Mouse (Mus musculus) thymus, postnatal 10 days (tissue): ENCODE measurements around the gene Cdh13.
A peak's percentile ranks its signal among the peaks of the same experiment; 100 is the strongest.

ENCODE experiments used
- DNase-seq, 2 experiments: peaks; one replicate each; pipeline ENCODE4 v3.0.0; 2021; ENCODE audit warnings: low spot score in 2 of 2

Cdh13 gene

GRCm38 (mm10) chr8:118796491-118796890, 513.0 kb downstream of the Cdh13 start:
- DNase-seq: no peak

DNA sequence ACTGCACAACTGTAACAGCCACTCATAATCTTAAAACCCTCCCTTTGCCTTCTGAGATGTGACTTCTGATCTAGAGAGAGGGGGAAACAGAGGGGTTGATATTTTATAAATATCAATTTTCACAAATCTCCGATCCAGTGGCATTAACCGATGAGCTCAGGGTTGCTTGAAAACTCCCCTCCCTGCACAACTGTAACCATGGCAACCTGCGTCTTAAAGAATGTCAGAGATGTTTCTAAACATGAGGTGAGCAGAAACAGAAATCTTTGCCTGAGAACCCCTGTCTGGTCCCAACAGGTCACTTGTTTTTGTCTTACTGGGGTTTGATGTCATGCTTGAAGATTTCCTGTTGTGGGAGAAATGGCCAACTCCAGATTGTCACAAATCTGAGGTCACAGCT, 513.6 kb downstream of the Cdh13 start:
- DNase-seq: no peak

DNA sequence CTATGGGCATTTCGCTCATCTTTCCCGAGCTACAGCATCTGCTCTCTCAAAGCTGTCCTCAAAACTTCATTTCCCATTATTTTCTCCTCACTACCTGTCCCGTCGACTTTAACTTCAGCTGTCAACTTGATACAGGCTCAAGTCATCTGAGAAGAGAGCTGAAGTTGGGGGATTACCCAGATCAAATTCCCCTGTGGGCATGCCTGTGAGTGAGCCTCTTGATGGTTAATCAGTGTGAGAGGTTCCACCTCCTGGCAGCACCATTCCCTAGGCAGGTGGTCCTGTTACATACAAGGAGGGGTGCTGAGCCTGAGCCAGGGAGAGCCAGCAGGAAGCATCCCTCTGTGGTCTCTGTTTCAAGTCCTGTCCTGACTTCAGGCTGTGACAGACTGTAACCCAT, 519.6 kb downstream of the Cdh13 start:
- DNase-seq: no peak

DNA sequence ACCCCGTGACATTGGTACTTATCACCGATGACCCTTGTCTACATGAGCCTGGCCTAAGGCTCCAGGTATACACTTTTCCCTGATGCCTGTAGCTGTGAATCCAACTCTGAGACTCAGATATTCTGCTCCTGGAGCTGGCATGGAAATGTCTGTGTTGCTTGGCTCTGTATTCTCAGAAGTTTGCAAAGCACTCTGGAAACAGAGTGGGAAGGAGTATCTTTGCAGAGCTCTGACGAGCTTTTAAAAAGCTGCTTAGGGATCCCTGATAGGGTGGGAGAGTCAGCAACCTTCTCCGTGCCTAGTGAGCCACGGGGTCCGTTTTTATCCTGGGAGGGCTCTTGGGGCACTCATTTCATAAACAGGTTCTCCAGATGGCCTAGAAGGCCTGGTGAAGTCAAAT, 526.1 kb downstream of the Cdh13 start:
- DNase-seq: no peak

- no peak for DNase-seq
These were observed 531.5 kb downstream of the Cdh13 start for GRCm38 (mm10) chr8:118815055-118815454.

DNA sequence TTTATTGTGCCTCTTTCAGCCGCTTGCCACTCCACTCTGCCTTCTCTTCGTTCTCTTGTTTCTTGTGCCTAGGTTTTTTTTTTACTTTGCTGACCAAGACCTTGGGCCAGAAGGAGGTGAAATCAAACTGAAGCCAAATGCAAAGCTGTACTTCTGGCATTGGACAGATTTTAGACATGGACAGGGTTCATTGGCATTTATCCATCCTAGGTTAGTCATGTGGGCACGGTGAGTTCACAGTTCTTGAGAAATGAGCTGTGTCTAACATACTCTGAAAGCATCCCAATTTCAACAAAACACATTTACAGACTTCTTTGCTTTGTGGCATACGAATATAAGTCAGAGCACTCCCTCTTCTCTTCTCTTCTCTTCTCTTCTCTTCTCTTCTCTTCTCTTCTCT, 543.2 kb downstream of the Cdh13 start:
- no peak for DNase-seq

- no peak for DNase-seq
These were observed 544.2 kb downstream of the Cdh13 start for GRCm38 (mm10) chr8:118827726-118828125.

GRCm38 (mm10) chr8:118830291-118830690, 546.8 kb downstream of the Cdh13 start:
- DNase-seq: no peak

GRCm38 (mm10) chr8:118831026-118831425, 547.5 kb downstream of the Cdh13 start:
- DNase-seq: no peak

DNA sequence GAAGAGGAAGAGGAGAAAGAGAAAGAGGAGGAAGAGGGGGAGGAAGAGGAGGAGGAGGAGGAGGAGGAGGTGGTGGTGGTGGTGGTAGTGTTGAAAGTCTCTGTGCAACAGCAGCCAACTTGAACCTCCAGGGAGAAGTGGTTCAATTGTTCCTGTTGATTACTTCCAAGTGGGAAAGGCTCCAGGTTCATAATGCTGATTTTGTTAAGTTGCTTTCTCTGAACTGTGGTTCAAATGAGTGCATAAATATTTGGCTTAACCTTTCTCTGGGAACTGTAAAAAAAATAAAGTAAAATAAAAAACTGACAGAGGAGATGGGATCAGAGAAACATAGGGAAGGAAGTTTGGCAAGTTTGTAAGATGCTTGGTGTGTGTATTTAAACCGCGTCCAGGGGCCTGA, 555.3 kb downstream of the Cdh13 start:
- no peak for DNase-seq

DNA sequence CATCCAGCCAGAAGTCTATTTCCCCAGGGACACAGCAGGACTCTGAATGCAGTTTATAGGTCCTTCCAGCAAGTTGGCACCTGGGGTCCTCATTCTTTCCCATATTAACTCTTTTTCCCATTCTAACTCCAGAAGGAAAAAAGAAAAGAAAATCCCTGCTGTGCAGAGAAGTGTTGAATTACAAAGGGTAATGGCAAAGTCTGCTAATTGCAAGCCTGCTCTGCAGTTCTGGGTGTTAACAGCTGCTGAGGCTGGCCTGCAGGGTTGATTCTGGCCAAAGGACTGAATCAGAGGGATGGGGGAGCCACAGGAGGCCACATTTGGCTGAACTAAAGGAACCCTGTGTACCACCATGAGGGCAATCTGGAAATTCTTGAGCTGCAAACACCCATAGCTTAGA, 562.2 kb downstream of the Cdh13 start:
- no peak for DNase-seq

- DNase-seq: no peak
These were observed 564.5 kb downstream of the Cdh13 start for GRCm38 (mm10) chr8:118848021-118848420.

DNA sequence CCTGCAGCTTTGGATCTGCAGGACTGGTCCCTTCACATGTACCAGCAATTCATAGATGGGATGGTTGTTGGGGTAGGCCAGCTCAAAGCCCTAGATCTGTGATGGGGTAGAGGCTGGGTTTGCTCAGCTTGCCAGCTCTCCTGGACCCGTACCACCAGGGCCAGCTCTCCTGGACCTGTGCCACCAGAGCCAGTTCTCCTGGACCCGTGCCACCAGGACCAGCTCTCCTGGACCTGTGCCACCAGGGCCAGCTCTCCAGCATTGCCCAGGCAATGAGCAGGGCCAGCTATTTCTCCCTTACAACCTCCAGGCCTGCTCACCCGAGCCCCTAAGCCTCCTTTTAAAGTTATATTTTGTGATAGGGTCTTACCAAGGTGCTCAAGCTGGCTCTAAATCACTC, 566.0 kb downstream of the Cdh13 start:
- no peak for DNase-seq

GRCm38 (mm10) chr8:118850381-118850780, 566.8 kb downstream of the Cdh13 start:
- DNase-seq: peak; percentile 23 to 50

DNA sequence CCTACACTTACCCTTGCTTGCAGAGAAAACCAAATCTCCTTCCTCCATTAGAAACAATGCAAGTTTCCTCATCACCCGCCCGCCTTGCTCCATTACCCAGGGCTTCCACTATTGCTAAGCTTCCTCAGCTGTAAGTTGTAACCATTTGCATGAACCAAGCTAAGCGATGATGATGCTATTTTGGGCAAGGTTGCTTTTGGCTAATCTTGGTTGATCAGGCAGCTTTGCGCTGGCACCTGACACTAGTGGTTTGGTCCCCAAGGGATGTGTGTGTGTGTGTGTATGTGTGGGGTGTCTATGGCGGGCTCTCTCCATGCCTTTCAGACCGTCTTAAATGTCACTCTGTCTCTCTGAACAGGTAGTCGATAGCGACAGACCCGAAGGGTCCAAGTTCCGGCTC, 567.8 kb downstream of the Cdh13 start:
- DNase-seq: no peak

- no peak for DNase-seq
These were observed 569.3 kb downstream of the Cdh13 start for GRCm38 (mm10) chr8:118852861-118853260.

DNA sequence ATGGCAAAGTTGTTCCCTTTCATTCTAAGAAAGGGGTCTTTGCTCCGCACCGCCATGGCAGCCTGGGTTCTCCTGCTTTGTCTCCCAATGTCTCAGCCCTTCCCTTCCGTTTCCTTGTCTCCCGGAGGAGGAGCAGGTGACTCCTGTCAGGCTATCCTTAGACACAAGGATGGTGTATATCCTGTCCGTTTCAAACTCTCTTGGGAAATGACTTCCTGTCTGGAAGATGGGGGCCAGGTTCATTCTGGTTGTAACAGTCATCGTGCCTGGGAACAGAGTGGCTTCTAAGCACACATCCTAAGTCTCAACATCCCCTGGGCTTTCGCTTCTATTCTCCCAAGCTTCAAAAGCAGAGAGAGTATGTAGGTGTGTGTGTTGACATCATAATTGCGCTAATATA, 571.1 kb downstream of the Cdh13 start:
- DNase-seq: no peak

DNA sequence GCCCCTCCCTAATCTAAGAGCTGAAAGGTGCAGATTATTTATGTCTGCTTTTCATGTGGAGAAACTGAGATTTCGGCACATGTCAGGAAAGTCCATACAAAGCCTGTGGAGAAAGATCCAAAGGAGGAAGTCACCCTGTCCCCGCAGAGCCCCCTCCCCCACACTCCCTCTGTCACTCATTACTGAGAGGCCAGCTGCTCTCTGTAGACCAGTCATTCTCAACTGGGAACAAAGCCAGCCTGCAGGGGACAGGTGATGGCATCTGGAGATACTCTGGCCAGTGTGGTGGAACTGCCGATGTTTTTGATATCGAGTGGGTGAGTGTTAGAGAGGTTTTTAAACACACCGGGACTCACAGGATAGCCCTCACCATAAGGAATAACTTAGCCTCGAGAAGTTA, 582.8 kb downstream of the Cdh13 start:
- no peak for DNase-seq

DNA sequence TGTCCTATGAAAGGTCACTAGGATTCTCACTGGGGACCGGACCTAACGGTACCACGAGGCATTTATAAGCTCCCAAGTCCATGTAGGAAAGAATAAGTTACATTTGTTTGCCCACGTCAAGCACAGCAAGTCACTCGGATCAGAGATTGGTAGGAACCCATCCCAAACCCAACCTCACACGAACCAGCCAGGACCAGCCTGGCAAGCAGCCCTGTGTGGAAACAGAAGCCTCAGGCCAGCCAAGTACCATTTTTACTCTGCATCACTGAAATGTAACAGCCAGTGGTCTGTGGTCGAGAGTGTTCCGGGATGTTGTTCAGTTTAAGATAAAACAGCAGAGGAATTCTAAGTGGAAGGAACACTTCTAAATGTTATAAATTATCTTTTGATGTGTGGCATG, 587.2 kb downstream of the Cdh13 start:
- DNase-seq: no peak

DNA sequence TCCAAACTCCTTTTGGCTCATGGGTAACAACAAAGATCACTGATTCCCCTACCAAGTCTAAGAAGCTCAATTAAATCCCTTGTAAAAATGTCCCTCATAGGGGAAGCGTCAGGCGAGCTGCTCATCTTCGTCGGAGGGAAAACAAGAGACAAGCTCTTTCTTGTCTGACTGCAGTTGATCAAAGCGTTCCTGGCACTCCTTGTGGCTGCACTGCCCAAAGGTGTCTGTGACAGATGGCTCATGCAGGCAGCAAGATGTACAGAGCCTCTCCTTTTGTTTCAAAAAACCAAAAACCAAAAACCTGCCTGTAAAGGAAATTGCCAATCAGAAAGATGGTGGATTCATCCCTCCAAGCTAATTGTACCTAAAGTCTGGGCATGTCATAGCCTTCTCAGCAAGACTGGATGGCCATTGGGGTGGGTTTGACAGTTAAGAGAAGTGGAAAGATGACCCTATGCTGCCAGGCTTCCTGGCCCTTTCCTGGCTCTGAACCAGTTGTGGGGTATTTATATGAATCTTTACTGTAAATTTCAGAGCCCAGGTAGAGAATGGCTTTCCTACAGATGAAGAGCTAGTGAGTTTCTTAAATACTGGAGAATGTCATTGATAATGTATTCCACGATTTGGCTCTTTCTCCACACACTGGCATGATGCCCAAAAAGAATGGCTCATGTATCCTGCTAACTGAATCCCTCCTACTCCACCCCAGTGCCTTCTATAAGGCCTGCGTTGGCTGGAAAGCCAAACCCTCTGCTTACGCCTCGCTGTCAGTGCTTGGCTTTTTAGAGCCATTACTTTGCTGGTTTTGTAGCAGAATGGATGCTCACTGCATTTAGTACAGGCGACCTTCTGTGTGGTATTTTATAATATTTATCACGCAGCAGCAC, 596.6 kb downstream of the Cdh13 start:
- no peak for DNase-seq

- no peak for DNase-seq
These were observed 600.8 kb downstream of the Cdh13 start for GRCm38 (mm10) chr8:118884296-118884695.

DNA sequence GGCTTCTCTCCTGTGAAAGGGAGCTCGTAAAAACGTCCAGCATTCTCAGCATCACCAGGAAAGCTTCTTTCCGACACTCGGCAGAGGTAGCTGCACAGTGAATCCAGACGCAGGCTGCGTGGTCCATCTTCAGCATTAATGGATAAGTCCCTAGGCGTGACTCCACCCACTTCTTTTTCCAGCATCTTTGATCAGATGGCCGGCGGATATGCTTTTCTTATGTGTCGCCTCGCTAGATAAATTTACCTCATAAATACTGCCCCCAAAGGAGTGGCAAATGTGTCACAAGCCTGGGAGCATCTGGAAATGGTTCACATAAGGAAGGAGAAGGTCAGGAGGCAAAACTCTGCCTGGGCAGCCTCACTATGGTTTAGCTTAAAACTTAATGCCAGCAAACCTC, 601.5 kb downstream of the Cdh13 start:
- no peak for DNase-seq

GRCm38 (mm10) chr8:118902402-118902801, 618.9 kb downstream of the Cdh13 start:
- DNase-seq: no peak

DNA sequence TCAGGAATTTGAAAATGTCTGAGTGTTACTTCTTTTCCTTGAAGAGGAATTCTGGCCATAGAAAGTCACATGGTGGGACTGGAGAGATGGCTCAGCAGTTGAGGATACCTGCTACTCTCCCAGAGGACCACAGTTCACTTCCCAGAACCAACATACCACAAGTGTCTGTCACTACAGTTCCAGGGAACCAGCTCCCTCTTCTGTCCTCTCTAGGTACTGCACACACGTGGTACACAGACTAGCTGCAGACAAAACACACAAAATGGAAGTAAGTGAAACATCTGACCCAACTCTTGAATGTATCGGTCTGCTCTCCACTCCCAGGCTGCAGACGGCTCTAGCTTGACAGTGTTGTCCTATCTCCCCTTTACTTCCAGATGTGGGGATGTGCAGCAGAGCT, 633.0 kb downstream of the Cdh13 start:
- no peak for DNase-seq
